Mouse (Mus musculus): Measurements from ENCODE around the gene Ccdc38. TPM values are rescaled to one million over a fixed set of nuclear protein-coding genes. Genes with fewer than 3 reads are reported as not detected.

Ccdc38 gene
- polyA plus RNA-seq, 1 experiment from 2014 or later: 0.19 TPM

GRCm38 (mm10) chr10:93630310-93630709 lies 89.9 kb downstream of the Ccdc38 start:
- H3K36me3 ChIP-seq (ENCODE audit: control insufficient read depth, insufficient read depth, low read length): no peaks in the 10 kb centered on the region
- H3K4me2 ChIP-seq: no peak overlapping the region
- H3K9me3 ChIP-seq (replicated peaks; ENCODE audit: control insufficient read depth, low read length): no peaks in the 10 kb centered on the region
- no peaks in the 10 kb centered on the region for H3K4me1 ChIP-seq (ENCODE audit: control insufficient read depth, insufficient read depth, low read length)
- H3K27me3 ChIP-seq (ENCODE audit: control insufficient read depth, insufficient read depth, low read length): peaks cover 7% of the 10 kb centered on the region; the same call in 1 of the 2 replicates
- H3K9ac ChIP-seq (ENCODE audit: low read depth, low read length): no peak overlapping the region
- 89% methylated on average over 5 of the region's 5 CpGs for WGBS (ENCODE audit: insufficient replicate concordance)
- H3K4me3 ChIP-seq (ENCODE audit: low read depth, low read length): no peak overlapping the region
- H3K27ac ChIP-seq (ENCODE audit: low read depth, low read length): no peak overlapping the region
- ATAC-seq (replicated peaks; ENCODE audit: insufficient number of reproducible peaks, low FRiP score, low TSS enrichment): no peak

- Histone ChIP-seq H3K27me3 (ENCODE audit: control insufficient read depth, insufficient read depth, low read length) (peaks cover 19% of the 10 kb centered on the region), H3K4me1 (ENCODE audit: control insufficient read depth, insufficient read depth, low read length) (no peaks in the 10 kb centered on the region), H3K36me3 (ENCODE audit: control insufficient read depth, insufficient read depth, low read length) (no peaks in the 10 kb centered on the region), H3K4me2 (no peak overlapping the region), H3K9me3 (replicated peaks; ENCODE audit: control insufficient read depth, low read length) (no peaks in the 10 kb centered on the region), H3K27ac (ENCODE audit: low read depth, low read length) (no peak overlapping the region), H3K4me3 (ENCODE audit: low read depth, low read length) (no peak overlapping the region), H3K9ac (ENCODE audit: low read depth, low read length) (no peak overlapping the region)
- no peak for ATAC-seq (replicated peaks; ENCODE audit: insufficient number of reproducible peaks, low FRiP score, low TSS enrichment)
- 70% methylated on average over 4 of the region's 4 CpGs for WGBS (ENCODE audit: insufficient replicate concordance)
Measured at GRCm38 (mm10) chr10:93632086-93632485, 91.7 kb downstream of the Ccdc38 start.

GRCm38 (mm10) chr10:93633563-93633962 lies 93.1 kb downstream of the Ccdc38 start:
- Histone ChIP-seq H3K9me3 (replicated peaks; ENCODE audit: control insufficient read depth, low read length) (no peaks in the 10 kb centered on the region), H3K4me2 (no peak overlapping the region), H3K9ac (ENCODE audit: low read depth, low read length) (no peak overlapping the region), H3K4me3 (ENCODE audit: low read depth, low read length) (no peak overlapping the region), H3K36me3 (ENCODE audit: control insufficient read depth, insufficient read depth, low read length) (no peaks in the 10 kb centered on the region), H3K4me1 (ENCODE audit: control insufficient read depth, insufficient read depth, low read length) (no peaks in the 10 kb centered on the region), H3K27me3 (ENCODE audit: control insufficient read depth, insufficient read depth, low read length) (peaks cover 24% of the 10 kb centered on the region), H3K27ac (ENCODE audit: low read depth, low read length) (no peak overlapping the region)
- ATAC-seq (replicated peaks; ENCODE audit: insufficient number of reproducible peaks, low FRiP score, low TSS enrichment): no peak
- WGBS (ENCODE audit: insufficient replicate concordance): 72% methylated on average over 5 of the region's 5 CpGs

Other genes with a start within 250 kb of the Ccdc38 start
- gene Elk3, start 229.5 kb upstream of the Ccdc38 start, polyA plus RNA-seq (2014; fragmentation: Nextera tagmentation; extraction: Ambion mirVana): 39.9 and 42.1 TPM in 2 replicates
- gene Lta4h, start 87.2 kb upstream of the Ccdc38 start, polyA plus RNA-seq (2014; fragmentation: Nextera tagmentation; extraction: Ambion mirVana): 274 and 286 TPM in 2 replicates
- not detected in 2 replicates for gene Hal, start 51.9 kb upstream of the Ccdc38 start, polyA plus RNA-seq (2014; fragmentation: Nextera tagmentation; extraction: Ambion mirVana)
- 0.23 and 0.24 TPM in 2 replicates for gene Amdhd1, start 599 bp upstream of the Ccdc38 start, polyA plus RNA-seq (2014; fragmentation: Nextera tagmentation; extraction: Ambion mirVana)
- gene Snrpf, start 49.1 kb downstream of the Ccdc38 start, polyA plus RNA-seq (2014; fragmentation: Nextera tagmentation; extraction: Ambion mirVana): 92.0 and 98.2 TPM in 2 replicates
- 0.38 and 0.64 TPM in 2 replicates for gene Ntn4, start 100.0 kb downstream of the Ccdc38 start, polyA plus RNA-seq (2014; fragmentation: Nextera tagmentation; extraction: Ambion mirVana)